ENCODE assay signal across 9 mouse cellular contexts in genomic region chr9:46011094-46011970, GRCm38 (mm10). TPM values are rescaled to one million over a fixed set of nuclear protein-coding genes. Genes with fewer than 3 reads are reported as not detected.
A peak's percentile ranks its signal among the peaks of the same experiment; 100 is the strongest.
DNase-seq lines count a peak whose midpoint lies in the region; ATAC-seq and TF ChIP-seq lines count a peak whose summit lies in the region.
"Had no signal": no experiment of that assay in that cellular context is flagged by ENCODE, and none has a peak within 500 bp of the region (broad histone marks: within the 10 kb centered on the region; RNA-seq: fewer than 3 reads in every experiment).

No protein-coding gene starts in this region.

- no peak for ATAC-seq in liver, embryonic 11.5 days (replicated peaks; ENCODE audit: low FRiP score)
- ATAC-seq in hindbrain, postnatal 0 days = no peak
- ATAC-seq in midbrain, embryonic 16.5 days = no peak

- WGBS in liver, embryonic 11.5 days = 38% methylated on average over 3 of the region's 3 CpGs
- WGBS in embryonic facial prominence, embryonic 10.5 days = 62% methylated on average over 3 of the region's 3 CpGs
- WGBS in hindbrain, postnatal 0 days = 52% methylated on average over 3 of the region's 3 CpGs
- 57% methylated on average over 3 of the region's 3 CpGs for WGBS in midbrain, embryonic 16.5 days

- H3K4me1 ChIP-seq in liver, embryonic 11.5 days (replicated peaks; ENCODE audit: control insufficient read depth, insufficient read depth, low read length) = peaks cover 34% of the 10 kb centered on the region
- peaks cover 48% of the 10 kb centered on the region for H3K4me1 ChIP-seq in embryonic facial prominence, embryonic 10.5 days
- H3K4me1 ChIP-seq in hindbrain, postnatal 0 days (ENCODE audit: insufficient read depth, low read length) = peaks cover 25% of the 10 kb centered on the region
- H3K4me1 ChIP-seq in midbrain, embryonic 16.5 days (ENCODE audit: control insufficient read depth, insufficient read depth, low read length) = peaks cover 27% of the 10 kb centered on the region

- no peaks in the 10 kb centered on the region for H3K9me3 ChIP-seq in liver, embryonic 11.5 days (ENCODE audit: control insufficient read depth, low read length)
- no peaks in the 10 kb centered on the region for H3K9me3 ChIP-seq in embryonic facial prominence, embryonic 10.5 days
- no peaks in the 10 kb centered on the region for H3K9me3 ChIP-seq in hindbrain, postnatal 0 days (ENCODE audit: low read length)
- H3K9me3 ChIP-seq in midbrain, embryonic 16.5 days (replicated peaks; ENCODE audit: control insufficient read depth, low read length, poor library complexity, severe bottlenecking) = no peaks in the 10 kb centered on the region

- H3K27ac ChIP-seq in liver, embryonic 11.5 days (ENCODE audit: low read depth, low read length) = no peak overlapping the region
- H3K27ac ChIP-seq in embryonic facial prominence, embryonic 10.5 days (replicated peaks) = no peak overlapping the region
- H3K27ac ChIP-seq in hindbrain, postnatal 0 days = peak overlapping the region; percentile 94
- no peak overlapping the region for H3K27ac ChIP-seq in midbrain, embryonic 16.5 days (ENCODE audit: low read length)

- DNase-seq in liver, embryonic 11.5 days (ENCODE audit: low spot score) = no peak
- DNase-seq in liver (no peak), MN1 (ENCODE audit: low spot score) (no peak)
- no peak for DNase-seq in embryonic facial prominence, embryonic 10.5 days (ENCODE audit: low spot score)
- DNase-seq in hindbrain, postnatal 0 days (ENCODE audit: low spot score) = no peak
- no peak for DNase-seq in thymus, adult 18-20 months
- DNase-seq in cerebellum, postnatal 25 days = no peak
- DNase-seq: gastrocnemius, postnatal 14 days had no signal

- no peaks in the 10 kb centered on the region for H3K27me3 ChIP-seq in liver, embryonic 11.5 days (replicated peaks; ENCODE audit: control insufficient read depth, insufficient read depth, low read length)
- no peaks in the 10 kb centered on the region for H3K27me3 ChIP-seq in embryonic facial prominence, embryonic 10.5 days (replicated peaks; ENCODE audit: low read depth, poor library complexity, severe bottlenecking)
- H3K27me3 ChIP-seq in hindbrain, postnatal 0 days (ENCODE audit: insufficient read depth, low read length) = no peaks in the 10 kb centered on the region
- H3K27me3 ChIP-seq in midbrain, embryonic 16.5 days (ENCODE audit: control insufficient read depth, insufficient read depth, low read depth, low read length) = no peaks in the 10 kb centered on the region

- H3K36me3 ChIP-seq in liver, embryonic 11.5 days (ENCODE audit: control insufficient read depth, insufficient read depth, low read length) = no peaks in the 10 kb centered on the region
- H3K36me3 ChIP-seq in embryonic facial prominence, embryonic 10.5 days (replicated peaks) = no peaks in the 10 kb centered on the region
- H3K36me3 ChIP-seq in hindbrain, postnatal 0 days (ENCODE audit: insufficient read depth, low read length) = no peaks in the 10 kb centered on the region
- H3K36me3 ChIP-seq in midbrain, embryonic 16.5 days (ENCODE audit: control insufficient read depth, insufficient read depth, low read length) = no peaks in the 10 kb centered on the region

- no peak for TF ChIP-seq CTCF in hindbrain, postnatal 0 days (IDR thresholded peaks at IDR 0.05; ENCODE audit: low read depth)

- no peak overlapping the region for H3K4me3 ChIP-seq in liver, embryonic 11.5 days (ENCODE audit: low read depth, low read length)
- peak overlapping the region; percentile 84; the same call in 1 of the 2 replicates for H3K4me3 ChIP-seq in embryonic facial prominence, embryonic 10.5 days
- H3K4me3 ChIP-seq in hindbrain, postnatal 0 days (ENCODE audit: low read length) = peak overlapping the region; percentile 95; the same call in 1 of the 2 replicates
- H3K4me3 ChIP-seq in midbrain, embryonic 16.5 days (ENCODE audit: low read depth, low read length) = no peak overlapping the region

- H3K4me2 ChIP-seq in liver, embryonic 11.5 days = peak overlapping the region; percentile 95
- H3K4me2 ChIP-seq in hindbrain, postnatal 0 days (ENCODE audit: low read depth, low read length) = peak overlapping the region; percentile 86
- H3K4me2 ChIP-seq in midbrain, embryonic 16.5 days (ENCODE audit: low read length) = peak overlapping the region; percentile 61

- no peak overlapping the region for H3K9ac ChIP-seq in liver, embryonic 11.5 days (ENCODE audit: low read depth, low read length)
- no peak overlapping the region for H3K9ac ChIP-seq in hindbrain, postnatal 0 days (replicated peaks; ENCODE audit: low read length)
- H3K9ac ChIP-seq in midbrain, embryonic 16.5 days (ENCODE audit: low read depth, low read length) = peak overlapping the region; percentile 62; the same call in 1 of the 2 replicates

RNA-seq across cellular contexts. Expression of gene Pafah1b2, which starts 1.2 kb away (rescaled TPM):
- polyA plus RNA-seq in liver, embryonic 11.5 days (2014; fragmentation: Nextera tagmentation; extraction: Ambion mirVana) = 137 and 154 TPM in 2 replicates
- polyA plus RNA-seq in embryonic facial prominence, embryonic 10.5 days (2016; fragmentation: Nextera tagmentation; extraction: Ambion mirVana) = 261 and 262 TPM in 2 replicates
- 137 and 186 TPM in 2 replicates for total RNA-seq in hindbrain, postnatal 0 days (2014; rRNA removed)
- 222 and 243 TPM in 2 replicates for polyA plus RNA-seq in hindbrain, postnatal 0 days (2015; fragmentation: Nextera tagmentation; extraction: Ambion mirVana)
- polyA plus RNA-seq in midbrain, embryonic 16.5 days (2015; fragmentation: Nextera tagmentation; extraction: Ambion mirVana) = 287 and 294 TPM in 2 replicates

RNA-seq across cellular contexts. Expression of gene Sik3, which starts 1.3 kb away (rescaled TPM):
- polyA plus RNA-seq in liver, embryonic 11.5 days (2014; fragmentation: Nextera tagmentation; extraction: Ambion mirVana) = 8.6 and 9.5 TPM in 2 replicates
- 8.4 and 9.9 TPM in 2 replicates for polyA plus RNA-seq in embryonic facial prominence, embryonic 10.5 days (2016; fragmentation: Nextera tagmentation; extraction: Ambion mirVana)
- 32.3 and 37.1 TPM in 2 replicates for total RNA-seq in hindbrain, postnatal 0 days (2014; rRNA removed)
- 12.5 and 12.6 TPM in 2 replicates for polyA plus RNA-seq in hindbrain, postnatal 0 days (2015; fragmentation: Nextera tagmentation; extraction: Ambion mirVana)
- 5.1 and 5.9 TPM in 2 replicates for polyA plus RNA-seq in midbrain, embryonic 16.5 days (2015; fragmentation: Nextera tagmentation; extraction: Ambion mirVana)

RNA-seq across cellular contexts. Expression of gene Sidt2, which starts 56.3 kb away (rescaled TPM):
- polyA plus RNA-seq in liver, embryonic 11.5 days (2014; fragmentation: Nextera tagmentation; extraction: Ambion mirVana) = 34.1 and 36.2 TPM in 2 replicates
- 24.7 and 27.4 TPM in 2 replicates for polyA plus RNA-seq in embryonic facial prominence, embryonic 10.5 days (2016; fragmentation: Nextera tagmentation; extraction: Ambion mirVana)
- 124 and 126 TPM in 2 replicates for total RNA-seq in hindbrain, postnatal 0 days (2014; rRNA removed)
- 48.3 and 51.6 TPM in 2 replicates for polyA plus RNA-seq in hindbrain, postnatal 0 days (2015; fragmentation: Nextera tagmentation; extraction: Ambion mirVana)
- 44.7 and 50.0 TPM in 2 replicates for polyA plus RNA-seq in midbrain, embryonic 16.5 days (2015; fragmentation: Nextera tagmentation; extraction: Ambion mirVana)

Comparison
In these comparisons a context has a peak if more than half of its experiments do, and no peak if none do; other contexts are left out.
1. H3K4me3 ChIP-seq: peak in embryonic facial prominence, embryonic 10.5 days (single experiment) and hindbrain, postnatal 0 days (single experiment); none in liver, embryonic 11.5 days (single experiment) and midbrain, embryonic 16.5 days (single experiment).
2. Peak in every context shown above with its lines, with median percentiles within 50 percentile points of each other: H3K4me2 ChIP-seq.